Mouse (Mus musculus) frontal cortex, adult 2 months (tissue): ENCODE data around the gene Vps45. TPM values are rescaled to one million over a fixed set of nuclear protein-coding genes. Genes with fewer than 3 reads are reported as not detected.
"Not testable (repeated sequence)": the region's sequence is repeated elsewhere in the genome, so short reads cannot be mapped to it uniquely, and the experiment has no call there.

Experiments used
- DNase-seq, 2 experiments: peaks; one replicate each; pipeline ENCODE4 v3.0.0; 2022; ENCODE audit warnings: low spot score in 1 of 2; ENCODE audit errors: extremely low spot score in 1 of 2
- polyA plus RNA-seq: library from polyadenylated mRNA; depleted of rRNA; stranded (reverse); fragments of >200 nt; gene quantifications from 2 replicates; pipeline ENCODE4 v1.2.3, GENCODE M21; 2012

Vps45 gene
- polyA plus RNA-seq, 1 experiment = 33.0 TPM

DNA sequence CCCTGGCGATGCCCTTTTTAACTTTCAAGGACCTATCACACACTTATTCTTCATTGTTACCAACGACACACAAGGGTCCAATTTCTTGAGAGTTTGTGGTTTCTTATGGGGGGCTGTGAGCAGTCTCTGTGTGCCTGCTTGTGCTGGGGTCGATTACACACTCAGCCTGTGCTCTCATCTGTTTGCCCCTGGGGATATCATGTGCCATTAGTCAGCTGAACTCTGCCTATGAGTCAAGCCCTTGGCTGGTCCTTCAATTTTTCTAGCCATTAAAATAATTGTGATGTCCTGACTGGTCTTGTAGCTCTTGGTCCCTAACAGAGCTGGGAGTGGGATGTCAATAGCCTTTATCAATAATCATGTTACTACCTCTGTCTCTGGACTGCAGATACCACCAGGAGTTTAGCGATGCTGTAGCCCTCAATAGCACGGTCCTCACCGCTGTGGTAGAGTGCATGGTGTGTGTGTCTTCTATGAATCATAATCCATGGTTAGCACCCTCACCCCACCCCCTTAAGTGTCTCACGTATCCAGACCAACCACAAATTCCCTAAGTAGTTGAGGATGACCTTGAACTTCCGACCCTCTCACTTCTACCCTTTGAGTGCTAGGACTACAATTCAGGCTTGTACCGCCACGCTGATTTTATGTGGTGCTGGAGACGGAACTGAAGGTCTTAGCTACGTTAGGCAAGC, 77.8 kb downstream of the Vps45 start:
- DNase-seq = no peak

DNA sequence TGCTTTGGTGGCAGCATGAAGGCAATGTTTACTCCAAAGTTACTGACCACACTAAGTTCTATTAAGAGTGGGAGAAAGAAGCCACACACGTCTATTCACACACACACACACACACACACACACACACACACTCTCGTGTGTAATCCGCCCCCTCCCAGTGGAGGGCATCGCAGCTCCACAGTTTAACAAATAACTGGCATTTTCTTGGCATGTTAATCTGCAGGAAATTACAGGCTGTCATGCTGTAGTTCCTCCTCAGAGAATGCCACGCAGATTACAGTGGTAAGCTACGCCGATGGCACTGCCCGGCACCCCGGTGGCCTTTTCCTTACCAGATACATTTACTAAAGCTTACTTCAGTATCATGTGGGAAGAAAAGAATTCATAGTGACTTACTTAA, 80.0 kb downstream of the Vps45 start:
- DNase-seq = no peak

DNA sequence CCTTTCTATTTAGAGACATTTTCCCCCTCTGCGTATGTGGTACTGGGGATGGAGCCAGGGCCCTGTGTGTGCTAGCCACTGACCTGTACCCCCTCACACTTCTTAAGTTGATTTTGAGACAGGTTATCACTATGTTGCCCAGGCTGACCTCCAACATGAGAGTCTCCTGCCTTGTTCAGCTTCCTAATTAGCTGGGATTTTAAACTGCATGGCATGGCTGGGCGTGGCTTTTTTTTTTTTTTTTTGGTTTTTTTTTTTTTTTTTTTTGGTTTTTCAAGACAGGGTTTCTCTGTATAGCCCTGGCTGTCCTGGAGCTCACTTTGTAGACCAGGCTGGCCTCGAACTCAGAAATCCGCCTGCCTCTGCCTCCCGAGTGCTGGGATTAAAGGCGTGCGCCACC, 80.7 kb downstream of the Vps45 start:
- not testable (repeated sequence) for DNase-seq

DNA sequence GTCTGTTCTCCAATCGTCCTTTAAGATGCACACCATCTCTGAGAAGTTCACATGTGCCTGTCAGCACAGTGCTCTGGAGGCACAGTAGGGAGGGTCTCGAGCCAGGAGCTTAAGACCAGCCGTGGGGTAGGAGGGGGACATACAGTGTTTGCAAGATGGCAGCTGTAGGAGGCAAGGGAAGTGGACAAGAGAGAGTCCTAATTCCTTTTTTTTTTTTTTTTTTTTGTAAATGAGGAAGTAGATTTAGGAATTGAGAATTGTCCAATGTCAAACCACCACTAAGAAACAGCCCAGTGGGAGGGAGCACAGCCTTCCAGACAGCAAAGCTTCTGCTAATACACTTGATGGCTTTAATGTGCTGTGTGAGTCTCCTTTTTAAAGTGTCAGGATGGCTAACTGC, 81.2 kb downstream of the Vps45 start:
- no peak for DNase-seq

DNA sequence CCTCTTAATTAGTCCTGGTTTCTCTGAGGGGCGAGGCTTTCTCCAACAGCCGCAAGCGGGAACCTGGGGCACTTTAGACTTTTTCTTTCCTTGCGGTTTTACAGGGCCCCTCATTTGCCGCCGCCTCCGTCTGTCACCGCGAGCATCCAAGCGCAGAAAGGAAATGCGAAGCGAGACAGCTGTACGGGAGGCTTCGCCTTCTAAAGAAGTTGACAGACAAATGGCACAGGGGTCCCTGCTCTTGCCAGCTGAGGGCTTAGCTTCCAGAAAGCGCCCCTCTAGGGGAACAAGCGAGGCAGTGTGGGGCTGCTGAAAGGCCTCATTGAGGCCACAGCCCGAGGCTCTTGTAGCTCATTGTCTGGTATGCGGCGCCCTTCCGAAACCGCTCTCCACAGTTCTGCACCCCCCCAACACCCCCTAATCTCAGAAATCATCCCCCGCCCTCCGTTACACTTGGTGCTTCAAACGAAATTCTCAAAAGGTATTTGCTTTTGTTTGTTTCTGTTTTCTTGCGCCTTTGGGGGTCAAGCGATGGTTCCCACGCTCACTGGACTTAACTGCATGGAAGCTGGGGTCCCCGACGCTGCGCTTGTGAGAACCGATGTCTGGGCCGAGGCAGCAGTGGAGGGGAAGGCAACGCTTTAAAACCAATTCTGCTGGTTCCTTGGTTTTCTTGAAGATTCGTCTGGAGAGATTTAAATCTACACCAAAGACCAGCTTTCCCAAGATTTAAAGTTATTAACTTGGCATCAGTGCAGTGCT, 85.2 kb downstream of the Vps45 start:
- DNase-seq = peak in 1 of 2 experiments; percentile 42

DNA sequence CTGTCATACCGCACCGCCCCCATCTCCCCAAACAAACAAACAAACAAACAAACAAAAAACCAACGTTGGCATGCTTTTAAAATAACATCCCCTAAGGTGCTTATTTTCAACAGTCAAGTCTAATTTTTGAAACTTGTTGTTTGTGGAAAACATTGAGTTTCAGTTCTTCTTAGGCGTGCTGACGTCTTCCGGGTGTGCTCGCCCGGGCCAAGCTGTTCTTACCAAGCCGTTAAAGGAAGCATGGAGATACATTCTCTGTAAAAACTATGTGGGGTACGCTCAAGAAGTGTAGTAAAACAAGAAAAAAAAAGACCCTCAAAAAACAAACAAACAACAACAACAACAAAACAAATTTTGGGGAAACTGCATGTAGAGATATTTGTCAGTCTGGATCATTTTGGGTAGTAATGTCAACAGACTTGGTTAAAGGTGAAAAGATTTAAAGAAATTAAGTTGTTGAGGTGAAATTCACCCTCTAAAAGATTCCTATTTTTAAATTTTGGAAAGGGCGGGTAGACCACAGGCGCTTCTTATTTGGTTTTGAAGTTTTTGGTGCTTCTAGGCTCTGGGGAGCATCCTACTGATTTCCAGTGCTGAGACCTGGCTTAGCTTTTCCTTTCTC, 85.9 kb downstream of the Vps45 start:
- no peak for DNase-seq

DNA sequence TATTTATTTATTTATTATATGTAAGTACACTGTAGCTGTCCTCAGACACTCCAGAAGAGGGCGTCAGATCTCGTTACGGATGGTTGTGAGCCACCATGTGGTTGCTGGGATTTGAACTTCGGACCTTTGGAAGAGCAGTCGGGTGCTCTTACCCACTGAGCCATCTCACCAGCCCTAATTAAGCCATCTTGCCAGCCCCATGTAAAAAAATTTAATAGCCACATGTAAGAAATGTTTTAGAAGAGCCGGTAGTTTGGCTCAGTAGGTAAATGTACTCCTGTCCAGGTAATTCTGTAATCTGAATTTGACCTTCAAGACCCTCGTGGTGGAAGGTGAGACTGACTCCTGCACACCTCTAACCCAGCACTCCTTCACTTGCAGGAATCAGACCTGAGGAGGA, 87.6 kb downstream of the Vps45 start:
- not testable (repeated sequence) for DNase-seq

DNA sequence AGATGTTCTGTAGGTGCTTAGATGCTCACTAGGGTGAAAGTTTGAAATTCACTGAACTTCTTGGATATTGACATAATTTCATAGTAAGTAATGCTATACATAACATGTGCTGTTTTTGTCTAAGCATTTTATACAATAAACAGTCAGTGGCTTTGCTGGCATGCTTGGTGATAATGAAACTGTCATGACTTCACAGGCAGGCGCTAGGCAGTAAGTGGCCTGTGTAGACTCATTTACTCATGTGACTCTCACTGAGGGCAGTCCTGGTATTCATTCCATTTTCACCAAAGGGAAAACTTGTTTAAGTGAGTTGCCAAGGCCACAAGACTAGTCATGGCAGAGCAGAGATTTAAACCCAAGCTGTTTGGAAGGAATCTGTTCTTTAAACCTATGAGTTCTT, 89.0 kb downstream of the Vps45 start:
- DNase-seq = no peak

DNA sequence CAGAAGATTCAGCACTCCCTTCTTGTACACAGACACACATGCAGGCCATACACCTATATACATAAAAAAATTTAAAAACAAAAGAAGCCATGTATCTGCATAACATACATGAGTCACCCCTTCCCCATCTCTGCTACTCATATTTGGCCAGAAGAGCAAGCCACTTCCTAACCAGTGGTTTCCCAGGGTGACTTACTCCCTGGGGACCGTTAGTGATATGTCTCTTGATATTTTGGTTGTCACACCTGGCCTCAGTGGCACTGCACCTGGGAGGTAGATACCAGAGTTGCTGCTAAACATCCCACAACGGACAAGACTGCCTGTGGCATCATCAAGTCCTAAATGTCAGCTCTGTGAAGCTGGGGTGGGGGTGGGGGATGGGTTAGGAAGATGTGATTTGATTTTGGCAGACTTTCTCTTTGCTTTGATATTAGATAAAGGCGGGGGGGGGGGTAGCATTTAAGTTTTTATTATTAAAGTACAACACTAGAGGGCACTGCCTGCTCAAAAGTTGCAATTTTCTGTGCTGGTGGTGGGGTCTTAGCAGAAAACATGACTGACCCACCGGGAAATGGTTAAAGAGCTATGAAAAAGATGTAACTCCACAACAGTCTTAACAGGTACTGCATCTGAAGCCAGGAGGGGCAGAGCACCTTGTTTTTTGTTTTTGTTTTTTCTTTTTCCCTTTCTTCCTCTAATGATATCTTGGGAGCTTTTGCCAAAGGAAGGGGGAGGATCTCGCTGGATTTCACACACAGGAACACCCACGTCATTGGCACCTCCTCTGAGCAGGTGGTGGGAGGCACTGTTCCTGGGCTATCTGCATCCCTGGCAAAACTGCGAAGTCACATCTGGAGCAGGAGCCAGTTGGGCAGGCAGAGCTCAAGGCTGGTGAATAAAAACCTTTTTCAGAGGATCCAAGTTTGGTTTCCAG, 92.5 kb downstream of the Vps45 start:
- DNase-seq = peak; percentile 50 to 73

DNA sequence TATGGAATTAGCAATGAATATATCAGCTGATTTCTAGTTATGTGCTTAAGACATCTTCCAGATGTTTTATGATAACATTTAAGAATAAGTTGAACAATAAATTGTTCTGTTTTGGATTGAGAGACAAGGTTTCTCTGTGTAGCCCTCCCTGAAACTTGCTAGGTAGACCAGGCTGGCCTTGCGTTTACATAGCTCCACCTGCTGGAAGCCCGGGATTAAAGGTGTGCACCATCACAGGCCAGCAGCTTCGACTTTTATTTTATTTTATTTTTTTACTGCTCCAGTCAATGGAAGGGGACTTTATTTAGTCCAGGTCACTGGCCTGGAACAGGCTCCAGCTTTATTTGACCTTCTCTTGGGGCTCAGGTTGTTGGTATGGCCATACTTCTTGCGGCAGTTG, 94.6 kb downstream of the Vps45 start:
- DNase-seq = no peak

DNA sequence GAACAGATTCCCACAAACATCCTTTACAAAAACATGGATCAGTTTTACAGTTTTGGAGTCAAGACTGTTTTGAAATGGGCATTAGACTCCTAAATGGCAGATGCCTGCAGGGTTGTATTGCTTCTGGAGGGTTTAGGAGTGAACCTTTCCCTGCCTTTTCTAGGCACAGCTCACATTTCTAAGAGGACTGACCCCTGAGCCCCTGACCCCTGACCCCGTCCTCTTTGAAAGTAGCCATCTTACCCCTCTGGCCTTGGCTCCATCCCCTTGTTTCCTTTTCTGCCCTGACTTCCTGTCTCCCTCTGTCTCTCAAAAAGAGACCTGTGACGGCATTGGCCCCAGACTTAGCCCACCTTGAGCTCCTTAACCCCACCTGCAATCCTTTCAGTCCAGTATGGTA, 95.0 kb downstream of the Vps45 start:
- no peak for DNase-seq

DNA sequence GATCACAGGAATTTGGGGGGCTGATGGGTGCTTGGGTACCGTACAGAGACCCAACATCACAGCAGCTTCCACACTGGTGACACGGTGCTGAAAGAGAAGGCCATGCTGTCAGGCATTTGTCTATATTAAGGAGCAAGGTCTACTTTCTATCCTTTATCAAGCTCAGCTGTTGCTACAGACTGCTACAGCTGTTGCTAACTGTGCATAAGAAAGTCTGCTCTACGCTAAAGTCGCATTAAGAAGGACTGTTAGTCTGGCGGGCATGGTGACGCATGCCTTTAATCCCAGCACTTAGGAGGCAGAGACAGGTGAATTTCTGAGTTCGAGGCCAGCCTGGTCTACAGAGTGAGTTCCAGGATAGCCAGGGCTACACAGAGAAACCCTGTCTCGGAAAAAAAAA, 96.1 kb downstream of the Vps45 start:
- not testable (repeated sequence) for DNase-seq

DNA sequence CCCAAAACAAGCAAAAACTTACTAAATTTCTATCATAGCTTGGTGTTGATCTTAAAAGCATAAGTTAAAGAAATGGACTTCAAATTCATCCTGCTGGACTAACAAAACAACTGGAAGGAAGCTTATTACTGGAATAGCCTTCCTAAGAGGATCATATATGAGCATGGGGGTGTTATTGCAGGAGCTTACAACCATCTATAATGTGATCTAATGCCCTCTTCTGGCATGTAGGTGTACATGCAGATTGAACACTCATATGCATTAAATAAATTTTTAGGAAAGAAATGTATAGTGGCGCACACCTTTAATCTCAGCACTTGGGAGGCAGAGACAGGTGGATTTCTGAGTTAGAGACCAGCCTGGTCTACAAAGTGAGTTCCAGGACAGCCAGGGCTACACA, 98.5 kb downstream of the Vps45 start:
- no peak for DNase-seq

DNA sequence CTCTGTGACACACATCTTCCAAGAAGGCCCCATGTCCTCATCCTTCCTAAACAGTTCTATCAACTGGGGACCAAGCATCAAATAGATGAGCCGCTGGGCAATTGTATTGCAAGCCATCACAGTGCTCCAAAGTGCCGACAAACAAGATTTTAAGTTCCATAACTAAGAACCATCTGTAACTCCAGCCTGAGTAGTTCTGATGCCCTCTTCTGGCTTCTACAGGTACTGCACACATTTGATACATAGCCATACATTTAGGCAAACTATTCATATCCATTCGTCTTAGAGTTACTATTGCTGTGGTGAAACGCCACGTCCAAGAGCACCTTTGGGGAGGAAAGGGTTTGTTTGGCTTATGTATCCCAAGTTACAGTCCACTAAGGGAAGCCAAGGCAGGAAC, 99.2 kb downstream of the Vps45 start:
- no peak for DNase-seq

DNA sequence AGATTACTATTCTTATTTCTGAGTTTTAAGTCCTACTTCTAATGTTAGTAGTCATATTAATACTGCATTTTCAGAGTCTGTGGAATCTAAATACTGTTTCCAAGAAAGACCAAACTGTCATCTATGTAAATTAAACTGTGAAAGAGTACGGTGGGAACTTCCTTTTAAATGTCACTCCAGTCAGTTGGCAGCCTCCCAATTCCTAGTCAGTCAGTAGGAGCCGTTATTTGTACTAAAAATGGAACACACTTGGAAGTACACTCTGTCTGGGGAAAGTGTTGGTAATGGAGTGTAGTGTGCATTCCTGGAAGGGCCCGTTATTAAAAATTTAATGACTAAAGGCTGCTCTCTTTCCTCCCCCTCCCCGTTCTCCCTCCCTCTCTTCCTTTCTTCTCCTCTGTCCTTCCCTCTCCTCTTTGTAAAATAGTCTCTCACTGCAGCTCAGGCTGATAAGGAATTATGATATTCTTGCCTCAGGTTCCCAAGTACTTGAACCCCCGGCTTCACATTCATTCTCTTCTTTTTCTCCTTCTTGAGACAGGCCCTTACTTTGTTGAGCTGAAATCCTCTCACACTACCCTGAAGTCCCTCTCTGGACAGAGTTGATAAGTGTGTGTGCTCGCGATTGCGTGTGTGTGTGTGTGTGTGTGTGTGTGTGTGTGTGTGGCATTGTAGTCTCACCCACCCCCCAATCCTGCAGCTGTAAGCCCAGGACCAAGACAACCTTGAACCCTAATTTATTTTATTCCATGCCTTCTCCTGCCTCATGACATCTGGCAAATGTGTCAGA, 100.7 kb downstream of the Vps45 start:
- peak; percentile 33 to 62 for DNase-seq

DNA sequence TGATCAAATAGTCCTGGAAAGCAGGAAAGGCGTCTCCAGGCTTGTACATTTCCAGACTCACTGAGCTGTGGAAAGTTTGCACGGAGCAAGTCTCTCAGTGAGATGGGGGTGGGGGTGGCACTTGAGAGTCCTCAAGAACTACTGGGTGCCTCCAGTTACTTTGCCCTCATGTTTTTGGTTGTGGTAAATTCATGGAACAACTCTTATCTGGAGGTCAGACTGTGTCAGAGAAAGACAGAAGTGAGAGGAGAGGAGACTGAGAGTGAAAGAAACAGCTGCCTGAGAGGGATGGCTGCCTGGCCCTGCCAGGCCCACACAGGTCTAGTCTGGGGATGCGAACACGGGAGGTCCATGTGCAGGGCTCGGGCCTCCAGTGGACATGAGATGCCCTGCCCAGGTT, 102.9 kb downstream of the Vps45 start:
- DNase-seq = no peak

DNA sequence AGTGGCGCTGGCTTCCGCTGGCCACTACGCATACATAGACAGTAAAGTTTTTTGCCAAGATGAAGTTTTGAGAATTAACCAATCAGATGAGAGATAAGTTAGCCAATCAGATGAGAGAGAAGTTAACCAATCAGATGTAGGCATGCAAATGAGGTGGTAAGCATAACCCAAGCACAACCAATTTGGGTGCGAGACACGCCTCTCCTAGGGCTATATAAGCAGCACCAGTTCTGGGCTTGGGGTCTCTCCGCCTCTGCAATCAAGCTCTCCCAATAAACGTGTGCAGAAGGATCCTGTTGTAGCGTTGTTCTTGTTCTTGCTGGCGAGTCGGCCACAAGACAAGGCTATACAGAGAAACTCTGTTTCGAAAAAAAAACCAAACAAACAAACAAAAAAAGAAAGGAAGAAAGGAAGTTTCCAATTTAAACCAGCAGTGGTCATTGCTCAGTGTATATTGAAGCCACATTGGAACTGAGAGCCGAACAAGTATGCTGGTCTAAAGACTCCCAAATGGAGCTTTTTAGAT, 103.6 kb downstream of the Vps45 start:
- not testable (repeated sequence) for DNase-seq

DNA sequence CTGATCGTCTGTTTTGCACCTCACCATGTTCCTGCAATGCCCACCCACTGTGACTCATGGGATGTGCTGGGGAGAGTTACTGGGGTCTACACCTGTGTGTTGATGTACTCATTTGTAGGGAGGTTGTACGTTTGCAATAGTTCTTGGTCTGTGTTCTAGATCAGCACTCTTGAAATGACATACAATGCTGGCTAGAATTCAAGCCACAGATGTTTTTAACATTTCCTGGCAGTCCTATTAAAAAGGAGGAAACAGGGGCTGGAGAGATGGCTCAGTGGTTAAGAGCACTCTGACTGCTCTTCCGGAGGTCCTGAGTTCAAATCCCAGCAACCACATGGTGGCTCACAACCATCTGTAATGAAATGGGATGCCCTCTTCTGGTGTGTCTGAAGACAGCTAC, 104.7 kb downstream of the Vps45 start:
- no peak for DNase-seq

DNA sequence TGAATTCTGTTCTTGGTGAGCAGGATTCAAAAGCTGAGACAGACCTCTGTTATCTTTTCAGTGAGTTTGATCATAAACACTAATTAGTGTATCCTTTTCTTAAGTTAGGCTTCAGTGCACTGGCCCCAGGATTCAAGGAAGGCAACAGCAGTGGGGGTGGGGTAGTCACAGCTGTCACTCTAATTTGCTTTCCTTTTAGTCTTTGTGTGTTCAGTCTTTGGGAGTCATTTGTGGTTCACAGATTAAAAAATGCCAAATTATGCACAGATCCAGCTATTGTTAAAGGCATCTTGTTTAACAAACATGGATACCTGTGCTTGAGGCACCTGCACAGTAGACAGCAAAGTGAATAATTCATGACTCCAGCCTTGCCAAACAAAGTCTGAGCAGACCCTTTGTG, 105.2 kb downstream of the Vps45 start:
- no peak for DNase-seq

DNA sequence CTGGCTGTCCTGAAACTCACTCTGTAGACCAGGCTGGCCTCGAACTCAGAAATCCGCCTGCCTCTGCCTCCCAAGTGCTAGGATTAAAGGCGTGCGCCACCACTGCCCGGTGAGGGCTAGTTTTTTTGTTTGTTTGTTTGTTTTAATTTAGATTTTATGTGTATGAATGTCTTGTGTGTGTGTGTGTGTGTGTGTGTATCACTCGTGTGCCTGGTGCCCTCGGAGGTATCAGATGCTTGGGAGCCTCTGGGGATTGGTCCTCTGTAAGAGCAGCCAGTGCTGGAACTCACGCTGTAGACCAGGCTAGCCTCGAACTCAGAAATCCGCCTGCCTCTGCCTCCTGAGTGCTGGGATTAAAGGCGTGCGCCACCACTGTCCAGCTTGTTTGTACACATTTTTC, 106.7 kb downstream of the Vps45 start:
- DNase-seq = not testable (repeated sequence)
